Mouse (Mus musculus): ENCODE results near the gene Pak1.
"Not testable (repeated sequence)": the region's sequence is repeated elsewhere in the genome, so short reads cannot be mapped to it uniquely, and the experiment has no call there.

The Pak1 gene

DNA sequence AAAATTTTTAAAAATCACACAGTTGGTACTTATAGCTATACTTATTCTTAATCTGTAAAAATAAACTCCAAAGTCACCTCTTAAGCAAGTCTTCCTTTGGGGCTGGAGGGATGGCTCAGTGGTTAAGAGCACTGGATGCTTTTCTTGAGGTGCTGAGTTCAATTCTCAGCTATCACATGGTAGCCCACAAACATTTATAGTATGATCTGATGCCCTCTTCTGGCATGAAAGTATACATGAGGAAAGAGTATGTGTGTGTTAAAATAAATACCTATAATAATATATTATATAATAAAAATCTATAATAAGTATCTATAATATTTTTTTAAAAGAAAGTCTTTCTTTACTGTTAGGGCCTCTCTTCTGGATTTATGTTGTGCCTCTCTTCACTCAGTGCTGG is 58.2 kb downstream of the Pak1 start:
- DNase-seq (ENCODE audit: low read depth, low spot score) = no peak

DNA sequence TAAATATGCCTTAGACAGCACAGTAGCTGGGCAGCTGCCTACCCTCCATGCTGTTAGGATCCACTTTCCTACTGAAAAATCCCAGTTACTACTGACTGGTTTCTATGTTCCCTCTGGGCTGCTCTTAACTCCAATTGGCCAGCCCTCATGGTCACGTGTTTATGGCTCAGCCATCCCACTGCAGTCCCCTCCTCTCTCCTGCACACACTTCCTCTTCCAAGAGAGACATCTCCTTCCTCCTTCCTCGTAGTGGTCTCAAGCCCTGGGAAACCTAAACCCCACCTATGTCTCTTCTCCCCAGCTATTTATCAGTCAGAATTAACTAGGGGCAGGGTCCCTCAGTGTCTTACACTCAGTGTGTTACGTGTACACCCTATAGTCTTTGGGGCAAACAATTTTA is 61.2 kb downstream of the Pak1 start:
- DNase-seq (ENCODE audit: low read depth, low spot score) = not testable (repeated sequence)

DNA sequence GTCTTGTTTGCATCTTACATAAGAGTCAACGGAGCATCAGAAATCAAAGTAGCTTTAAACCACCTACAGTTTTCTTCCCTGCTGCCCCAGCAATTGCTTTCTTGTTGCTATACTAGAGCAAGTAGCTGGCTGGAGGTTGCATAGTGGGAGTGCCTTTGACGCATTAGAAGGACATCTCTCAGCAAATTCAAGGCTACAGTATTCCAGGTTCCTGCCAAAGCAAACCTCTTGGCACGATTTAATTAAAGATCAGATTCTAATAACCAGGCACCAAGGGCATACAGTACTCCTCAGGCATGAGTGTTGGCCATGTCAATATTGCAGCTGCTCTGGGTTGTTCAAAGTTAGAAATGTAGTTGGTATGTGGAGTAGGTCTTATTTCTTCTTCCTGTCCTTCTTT is 62.0 kb downstream of the Pak1 start:
- no peak for DNase-seq (ENCODE audit: low read depth, low spot score)

- no peak for DNase-seq (ENCODE audit: low read depth, low spot score)
Observed at GRCm38 (mm10) chr7:97863512-97863911, 75.2 kb downstream of the Pak1 start.

DNA sequence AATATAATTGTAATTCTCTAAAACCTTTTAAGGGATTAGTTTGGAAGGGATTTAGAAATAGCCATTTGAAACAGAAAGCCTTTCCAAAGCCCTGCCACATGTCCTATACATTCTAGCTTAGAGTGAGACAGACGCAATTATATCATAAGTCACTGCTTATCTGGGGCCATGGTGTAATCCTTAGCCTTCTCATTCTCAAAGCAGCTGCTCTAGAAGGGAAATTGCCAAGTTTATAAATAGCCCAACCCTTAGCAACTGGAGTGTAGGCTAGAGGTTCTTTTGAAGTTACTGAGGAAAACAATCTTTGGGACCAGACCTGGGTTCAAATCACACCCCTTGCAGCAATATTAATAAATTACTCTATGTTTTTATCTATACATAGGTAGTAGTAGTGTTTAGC is 76.2 kb downstream of the Pak1 start:
- DNase-seq (ENCODE audit: low read depth, low spot score) = no peak

DNA sequence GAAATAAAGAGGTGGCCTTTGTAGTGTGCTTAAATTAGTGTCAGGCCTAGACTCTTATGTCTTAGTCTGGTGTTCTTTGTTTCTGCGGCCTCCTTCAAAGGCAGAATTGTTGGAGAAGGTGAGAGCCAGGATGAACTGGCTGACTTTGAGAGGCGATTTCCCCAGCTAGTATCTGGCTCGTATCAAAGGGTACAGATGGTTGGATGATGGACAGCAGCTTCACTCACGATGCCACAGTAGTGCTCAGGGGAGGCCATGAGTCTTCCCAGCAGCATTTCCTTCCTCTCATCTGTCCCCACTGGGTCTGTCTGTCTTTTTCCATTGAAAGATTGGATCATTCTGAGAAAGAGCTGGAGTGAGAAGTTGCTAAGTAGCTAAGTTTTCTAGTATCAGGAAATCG is 79.5 kb downstream of the Pak1 start:
- DNase-seq (ENCODE audit: low read depth, low spot score) = no peak

GRCm38 (mm10) chr7:97868766-97869165 is 80.4 kb downstream of the Pak1 start:
- DNase-seq (ENCODE audit: low read depth, low spot score) = no peak

GRCm38 (mm10) chr7:97872396-97872795 is 84.1 kb downstream of the Pak1 start:
- no peak for DNase-seq (ENCODE audit: low read depth, low spot score)

DNA sequence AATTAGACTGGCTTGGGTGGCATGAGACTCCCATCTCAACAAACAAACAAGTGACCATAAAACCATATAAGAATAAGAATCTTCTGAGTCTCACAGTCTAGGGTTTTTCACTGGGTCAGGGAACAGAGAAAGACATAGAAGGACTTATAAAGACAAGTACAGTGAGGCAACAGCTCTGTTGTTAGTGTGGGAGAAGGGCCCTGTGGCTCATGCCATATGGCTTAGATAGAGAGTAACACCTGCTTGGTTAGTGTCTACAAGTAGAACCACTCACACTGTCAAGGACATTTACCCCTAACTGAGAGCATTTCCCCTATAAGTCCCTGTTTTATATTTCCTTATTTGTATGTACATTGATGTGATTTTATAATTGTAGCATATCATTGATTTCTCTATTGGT is 85.0 kb downstream of the Pak1 start:
- DNase-seq (ENCODE audit: low read depth, low spot score) = no peak

GRCm38 (mm10) chr7:97877846-97878538 is 89.7 kb downstream of the Pak1 start:
- DNase-seq (ENCODE audit: low read depth, low spot score) = no peak

GRCm38 (mm10) chr7:97911646-97912045 is 123.3 kb downstream of the Pak1 start:
- DNase-seq (ENCODE audit: low read depth, low spot score) = no peak

DNA sequence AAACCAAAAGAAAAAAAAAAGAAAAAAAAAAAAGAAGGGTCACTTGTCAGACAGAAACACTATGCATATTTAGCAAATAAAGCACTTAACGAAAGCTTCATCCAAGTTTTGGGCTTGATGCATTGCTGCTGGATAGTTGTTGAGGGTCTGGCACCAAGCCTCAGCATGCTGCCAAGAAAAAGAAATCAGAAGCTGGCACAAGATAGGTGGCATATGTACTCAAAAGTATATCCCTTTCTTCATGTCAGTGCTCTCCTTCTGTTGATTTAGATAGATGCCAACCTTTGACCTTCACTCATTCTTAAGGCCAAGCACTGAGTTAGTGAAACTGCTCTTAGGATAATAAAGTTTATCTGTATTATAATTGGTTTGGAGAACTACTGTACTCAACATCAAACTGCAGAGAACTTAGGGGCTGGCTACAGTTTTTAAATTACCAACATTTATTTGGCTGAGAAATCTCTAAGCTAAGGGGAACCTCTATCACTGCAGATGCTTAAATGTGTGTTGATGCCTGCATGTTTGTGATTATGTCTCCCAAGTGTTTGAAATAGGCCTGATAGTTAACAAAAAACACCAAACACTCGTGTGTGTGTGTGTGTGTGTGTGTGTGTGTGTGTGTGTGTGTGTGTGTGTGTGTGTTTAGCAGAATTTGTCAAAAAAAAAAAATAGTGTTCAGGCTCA is 126.6 kb downstream of the Pak1 start:
- DNase-seq (ENCODE audit: low read depth, low spot score) = no peak

DNA sequence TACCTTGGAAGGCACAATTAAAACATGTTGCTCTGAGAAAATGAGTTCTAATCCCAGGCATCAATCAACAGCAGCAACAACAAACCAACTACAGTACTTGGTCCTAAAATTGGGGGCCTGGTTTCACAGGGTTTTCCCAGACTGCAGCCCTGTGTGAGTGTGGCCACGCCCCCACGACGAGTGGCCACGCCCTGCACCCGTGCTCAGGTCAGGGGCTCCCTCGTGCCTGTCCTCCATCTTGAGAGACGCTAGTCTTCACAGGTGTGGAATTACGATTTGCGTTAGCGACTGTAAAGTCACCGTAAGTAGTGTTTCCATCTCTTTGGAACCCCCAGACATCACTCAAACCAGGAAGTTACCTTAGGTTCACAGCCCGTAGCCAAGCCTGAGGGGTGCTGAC is 131.4 kb downstream of the Pak1 start, which contains the start of gene Gdpd4:
Gene Gdpd4, plus strand, starts transcription at position 214 of the 400 bp plus-strand sequence.
- DNase-seq (ENCODE audit: low read depth, low spot score) = no peak

- no peak for DNase-seq (ENCODE audit: low read depth, low spot score)
Observed at GRCm38 (mm10) chr7:97925819-97926218, 137.5 kb downstream of the Pak1 start.

DNA sequence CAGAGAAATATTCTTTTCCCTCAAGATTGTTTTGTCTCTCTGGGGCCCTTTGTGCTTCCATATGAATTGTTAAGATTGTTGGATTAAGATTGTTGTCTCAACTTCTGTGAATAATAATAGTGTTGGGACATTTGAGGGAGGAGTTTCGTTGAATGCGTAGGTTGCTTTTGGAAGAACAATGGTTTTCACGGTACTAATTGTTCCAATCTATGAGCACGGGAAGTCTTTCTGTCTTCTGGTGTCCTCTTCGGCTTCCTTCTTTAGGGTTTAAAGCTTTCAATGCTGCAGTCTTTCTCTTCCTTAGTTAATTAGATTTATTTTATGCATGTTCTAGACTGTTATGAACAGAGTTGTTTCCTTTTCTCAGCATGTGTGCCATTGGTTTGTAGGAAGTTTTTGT is 138.6 kb downstream of the Pak1 start:
- DNase-seq (ENCODE audit: low read depth, low spot score) = no peak

DNA sequence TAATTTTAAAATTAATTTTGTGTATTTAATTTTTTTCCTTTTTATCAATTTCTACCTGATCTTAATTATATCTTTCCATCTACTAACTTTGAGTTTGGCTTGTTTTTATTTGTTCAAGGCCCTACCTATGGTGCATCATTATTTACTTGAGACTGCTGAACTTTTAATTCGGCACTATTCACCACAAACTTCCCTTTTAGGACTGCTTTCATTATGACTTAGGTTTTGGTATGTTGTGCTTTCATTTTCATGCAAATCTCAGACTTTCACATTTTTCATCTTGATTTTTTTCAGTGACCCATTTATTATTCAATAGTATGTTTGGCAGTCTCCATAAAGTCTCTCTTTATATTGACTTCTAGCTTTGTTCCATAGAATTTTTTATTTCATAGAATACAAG is 156.1 kb downstream of the Pak1 start:
- no peak for DNase-seq (ENCODE audit: low read depth, low spot score)
